Mouse (Mus musculus) E14TG2a.4 (cell line): Measurements from ENCODE around the gene Arhgap10.
A peak's percentile ranks its signal among the peaks of the same experiment; 100 is the strongest.

Source experiments
- H3K27me3 ChIP-seq: 2 replicates; pipeline ENCODE4 v1.6.1; 2014; ENCODE audit warnings: low read length, control low read depth; ENCODE audit not compliant: insufficient read depth
- H3K36me3 ChIP-seq: 2 replicates; pipeline ENCODE4 v1.6.1; 2014; ENCODE audit warnings: low read length, control low read depth; ENCODE audit not compliant: insufficient read depth
- H3K4me1 ChIP-seq: replicated peaks from 2 replicates; pipeline ENCODE4 v1.6.1; 2014; ENCODE audit warnings: low read depth, low read length, control low read depth
- H3K4me3 ChIP-seq: replicated peaks from 2 replicates; pipeline ENCODE4 v1.5.1; 2014; ENCODE audit warnings: mild to moderate bottlenecking, low read length
- H3K9me3 ChIP-seq: 2 replicates; pipeline ENCODE4 v1.6.1; 2014; ENCODE audit warnings: low read length, control low read depth
- CTCF ChIP-seq: conservative IDR thresholded peaks from 2 replicates; pipeline ENCODE4 v1.5.1; 2014; ENCODE audit warnings: low read length
- NANOG ChIP-seq: IDR thresholded peaks from 2 replicates; pipeline ENCODE4 v1.6.1; 2014; ENCODE audit warnings: borderline replicate concordance, low read length, mixed read lengths
- POU5F1 ChIP-seq: IDR thresholded peaks from 2 replicates; pipeline ENCODE4 v1.6.1; 2014; ENCODE audit warnings: low read length, borderline replicate concordance

Gene Arhgap10

GRCm38 (mm10) chr8:77343335-77343734, 174.4 kb downstream of the Arhgap10 start:
- no peaks in the 10 kb centered on the region for H3K9me3 ChIP-seq
- TF ChIP-seq CTCF (peak; percentile 37; the same call in 1 of the 2 replicates), POU5F1 (no peak), NANOG (no peak)
- H3K4me3 ChIP-seq = no peak overlapping the region
- H3K4me1 ChIP-seq = no peaks in the 10 kb centered on the region
- H3K36me3 ChIP-seq = no peaks in the 10 kb centered on the region
- H3K27me3 ChIP-seq = no peaks in the 10 kb centered on the region

- no peaks in the 10 kb centered on the region for H3K27me3 ChIP-seq
- H3K9me3 ChIP-seq = no peaks in the 10 kb centered on the region
- H3K36me3 ChIP-seq = no peaks in the 10 kb centered on the region
- no peak overlapping the region for H3K4me3 ChIP-seq
- peaks cover 8% of the 10 kb centered on the region; the same call in 1 of the 2 replicates for H3K4me1 ChIP-seq
- TF ChIP-seq POU5F1 (no peak), NANOG (no peak), CTCF (no peak)
Measured at GRCm38 (mm10) chr8:77342144-77342543, 175.6 kb downstream of the Arhgap10 start.

GRCm38 (mm10) chr8:77341329-77341728, 176.4 kb downstream of the Arhgap10 start:
- Histone ChIP-seq H3K36me3 (no peaks in the 10 kb centered on the region), H3K4me1 (peaks cover 16% of the 10 kb centered on the region; the same call in 1 of the 2 replicates), H3K9me3 (no peaks in the 10 kb centered on the region), H3K27me3 (no peaks in the 10 kb centered on the region), H3K4me3 (no peak overlapping the region)
- TF ChIP-seq NANOG (no peak), CTCF (no peak), POU5F1 (no peak)

GRCm38 (mm10) chr8:77340046-77340747, 177.6 kb downstream of the Arhgap10 start:
- peaks cover 16% of the 10 kb centered on the region; the same call in 1 of the 2 replicates for H3K4me1 ChIP-seq
- no peak for TF ChIP-seq CTCF
- no peak for TF ChIP-seq POU5F1
- no peak for TF ChIP-seq NANOG
- no peak overlapping the region for H3K4me3 ChIP-seq
- H3K9me3 ChIP-seq = no peaks in the 10 kb centered on the region
- no peaks in the 10 kb centered on the region for H3K27me3 ChIP-seq
- H3K36me3 ChIP-seq = no peaks in the 10 kb centered on the region

- Histone ChIP-seq H3K27me3 (no peaks in the 10 kb centered on the region), H3K9me3 (peaks cover 8% of the 10 kb centered on the region; the same call in 1 of the 2 replicates), H3K4me1 (peaks cover 16% of the 10 kb centered on the region; the same call in 1 of the 2 replicates), H3K4me3 (peak overlapping the region; percentile 23; the same call in 1 of the 2 replicates), H3K36me3 (no peaks in the 10 kb centered on the region)
- TF ChIP-seq POU5F1 (no peak), NANOG (no peak), CTCF (no peak)
Measured at GRCm38 (mm10) chr8:77337272-77337671, 180.5 kb downstream of the Arhgap10 start.

GRCm38 (mm10) chr8:77331180-77331579, 186.6 kb downstream of the Arhgap10 start:
- TF ChIP-seq POU5F1 (no peak), CTCF (no peak), NANOG (no peak)
- Histone ChIP-seq H3K9me3 (peaks cover 8% of the 10 kb centered on the region; the same call in 1 of the 2 replicates), H3K36me3 (no peaks in the 10 kb centered on the region), H3K27me3 (no peaks in the 10 kb centered on the region), H3K4me3 (no peak overlapping the region), H3K4me1 (peaks cover 9% of the 10 kb centered on the region)

- H3K36me3 ChIP-seq = no peaks in the 10 kb centered on the region
- no peak overlapping the region for H3K4me3 ChIP-seq
- no peaks in the 10 kb centered on the region for H3K27me3 ChIP-seq
- H3K4me1 ChIP-seq = peaks cover 9% of the 10 kb centered on the region
- H3K9me3 ChIP-seq = peaks cover 8% of the 10 kb centered on the region; the same call in 1 of the 2 replicates
- TF ChIP-seq POU5F1 = no peak
- TF ChIP-seq NANOG = no peak
- no peak for TF ChIP-seq CTCF
Measured at GRCm38 (mm10) chr8:77330304-77330703, 187.4 kb downstream of the Arhgap10 start.

- TF ChIP-seq POU5F1 (no peak), CTCF (no peak), NANOG (no peak)
Measured at GRCm38 (mm10) chr8:77329783-77330182, 188.0 kb downstream of the Arhgap10 start.

More at GRCm38 (mm10) chr8:77329783-77330182, 188.0 kb downstream of the Arhgap10 start:
- Histone ChIP-seq H3K4me1 (peaks cover 9% of the 10 kb centered on the region), H3K9me3 (peaks cover 8% of the 10 kb centered on the region; the same call in 1 of the 2 replicates), H3K4me3 (no peak overlapping the region), H3K36me3 (no peaks in the 10 kb centered on the region), H3K27me3 (no peaks in the 10 kb centered on the region)
